Mouse (Mus musculus) thymus, postnatal 0 days (tissue): ENCODE measurements around the gene Atp6v0a4. TPM values are rescaled to one million over a fixed set of nuclear protein-coding genes. Genes with fewer than 3 reads are reported as not detected.

ENCODE experiments used
- DNase-seq: peaks from one replicate; pipeline ENCODE4 v3.0.0-alpha.2; 2015; ENCODE audit warnings: low spot score
- polyA plus RNA-seq: library from polyadenylated mRNA; unstranded; fragments of >200 nt; fragmentation: Nextera tagmentation; extraction: Ambion mirVana; gene quantifications from 2 replicates; pipeline ENCODE4 v1.2.1, GENCODE M21; 2015

Gene Atp6v0a4
- polyA plus RNA-seq, result 0.19 and 0.36 TPM in 2 replicates

DNA sequence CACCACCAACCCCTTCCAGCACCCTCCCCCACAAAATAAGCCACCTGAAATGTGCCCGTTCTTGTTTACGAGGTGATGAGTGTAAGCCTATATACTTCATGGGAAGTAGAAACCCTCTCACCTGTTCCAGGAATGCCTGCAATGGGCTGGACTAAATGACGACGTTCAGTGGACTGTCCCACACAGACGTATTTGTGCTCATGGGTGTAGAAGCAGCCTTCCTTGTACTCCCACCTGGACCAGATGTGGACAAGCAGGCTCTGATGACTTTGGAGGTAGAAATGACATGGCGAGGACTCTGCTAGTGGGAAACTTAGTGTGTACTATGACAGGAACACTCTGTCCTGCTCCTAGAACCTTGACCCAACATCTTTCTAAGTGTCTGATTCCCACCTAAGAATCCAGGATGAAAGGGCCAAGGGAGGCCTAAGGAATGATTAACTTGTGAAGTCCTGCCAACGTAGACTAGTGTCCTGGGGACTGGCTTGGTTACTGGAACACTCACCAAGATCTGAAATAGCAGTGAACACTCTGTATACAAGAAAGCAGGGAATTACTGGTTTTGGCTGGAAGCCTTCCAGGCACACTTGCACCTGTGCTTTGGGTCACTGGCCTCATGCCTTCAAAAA, at the start of gene Atp6v0a4:
Gene Atp6v0a4, minus strand, starts transcription at position 380 of the 629 bp plus-strand sequence.
- no peak for DNase-seq

DNA sequence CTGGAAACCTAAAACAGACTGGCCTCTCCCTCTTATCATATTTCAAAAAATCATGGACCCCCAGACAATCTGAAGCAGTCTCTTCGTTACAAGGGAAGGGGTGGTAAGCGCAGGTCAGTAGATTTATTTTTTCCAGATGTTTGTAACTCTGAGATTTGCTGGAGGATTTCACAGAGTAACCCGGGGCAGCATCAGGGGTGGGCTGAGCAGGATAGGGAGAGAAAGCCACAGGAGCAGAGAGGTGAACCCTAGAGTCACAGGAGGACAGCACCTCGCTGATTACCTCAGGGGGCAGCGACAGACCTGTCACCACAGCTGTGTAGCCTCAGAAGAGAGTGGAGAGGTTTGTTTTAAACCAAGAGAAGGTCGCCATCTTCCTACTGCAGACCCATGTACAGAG, 41.0 kb upstream of the Atp6v0a4 start:
- no peak for DNase-seq

DNA sequence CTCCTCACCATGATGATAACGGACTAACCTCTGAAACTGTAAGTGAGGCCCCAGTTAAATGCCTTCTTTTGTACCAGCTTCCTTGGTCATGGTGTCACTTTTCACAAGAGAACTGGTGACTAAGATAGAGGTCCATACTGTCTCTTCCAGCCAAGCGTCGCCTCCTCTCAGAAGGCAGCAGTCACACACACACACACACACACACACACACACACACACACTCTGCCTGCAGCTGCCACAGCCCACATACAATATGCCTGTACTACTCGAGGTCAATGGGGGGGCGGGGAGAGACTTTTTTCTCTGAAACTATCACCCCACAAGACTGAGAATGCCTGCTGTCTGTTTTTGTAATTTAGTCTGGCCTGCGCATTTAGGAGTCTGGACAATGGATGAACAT, 40.3 kb upstream of the Atp6v0a4 start:
- no peak for DNase-seq

DNA sequence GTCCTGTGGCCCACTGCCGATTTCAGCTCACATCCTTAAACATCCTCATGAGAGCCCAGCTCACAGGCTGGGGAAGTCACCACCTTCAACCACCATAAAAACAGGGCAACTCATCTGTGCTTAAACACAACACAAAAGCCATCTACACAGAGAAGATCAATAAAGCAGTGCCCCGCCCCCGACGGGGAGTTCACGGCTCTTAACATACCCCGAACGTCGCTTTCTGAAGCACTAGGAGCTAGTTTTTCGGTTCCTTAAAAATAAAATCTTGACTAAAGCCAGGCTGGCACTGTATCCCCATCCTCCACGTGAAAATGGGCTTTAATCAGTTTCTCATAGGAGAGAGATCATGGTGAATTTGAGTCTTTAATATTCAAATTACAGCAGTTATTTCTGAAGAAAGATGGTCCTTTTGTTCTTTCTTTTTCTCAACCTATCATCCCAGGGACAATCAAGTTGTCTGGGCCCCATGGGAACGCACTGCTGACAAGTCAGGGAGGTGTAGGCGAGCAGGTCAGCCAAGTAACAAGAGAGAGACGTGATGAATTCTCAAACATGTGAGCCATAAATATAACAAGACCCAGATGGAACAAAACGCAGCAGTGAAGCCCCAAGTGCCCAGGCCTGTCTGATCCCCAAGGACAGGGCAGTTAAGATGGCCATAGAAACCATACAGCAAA, 38.6 kb upstream of the Atp6v0a4 start:
- DNase-seq, result no peak

DNA sequence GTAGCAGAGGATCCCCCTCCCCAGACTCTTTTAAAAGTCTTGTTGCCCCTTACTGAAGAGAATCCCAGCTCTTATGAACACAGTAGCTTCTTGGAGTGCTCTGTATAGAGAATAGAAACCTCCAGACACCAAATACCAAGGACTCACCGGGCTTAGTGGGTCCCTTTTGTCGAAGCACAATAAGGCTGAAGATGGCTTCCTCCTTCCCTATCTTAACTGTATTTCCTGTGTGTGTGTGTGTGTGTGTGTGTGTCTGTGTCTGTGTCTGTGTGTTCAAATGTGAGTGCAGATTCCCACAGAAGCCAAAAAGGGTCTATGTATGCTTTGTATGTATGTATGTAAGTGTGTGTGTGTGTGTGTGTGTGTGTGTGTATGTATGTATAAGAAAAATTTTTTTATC, 36.2 kb upstream of the Atp6v0a4 start:
- no peak for DNase-seq

DNA sequence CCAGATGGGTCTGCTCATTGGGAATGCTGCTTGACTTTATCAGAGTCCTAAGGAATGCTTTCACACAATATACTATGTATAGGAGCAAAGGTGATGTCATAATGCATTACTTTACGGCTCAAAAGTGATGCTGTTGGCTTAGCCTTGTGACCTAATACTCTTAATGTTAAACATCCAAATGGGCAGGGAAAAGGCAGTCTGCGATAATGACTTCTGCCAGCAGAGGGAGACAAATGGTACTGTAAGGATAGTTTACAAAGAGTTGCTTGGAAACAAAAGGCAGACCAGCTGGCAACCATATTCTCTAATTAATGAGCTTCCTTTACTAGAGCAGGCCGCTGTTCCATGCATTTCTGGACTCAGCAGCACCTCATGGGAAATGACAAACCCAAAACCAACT, 35.7 kb upstream of the Atp6v0a4 start:
- peak; percentile 60 for DNase-seq

DNA sequence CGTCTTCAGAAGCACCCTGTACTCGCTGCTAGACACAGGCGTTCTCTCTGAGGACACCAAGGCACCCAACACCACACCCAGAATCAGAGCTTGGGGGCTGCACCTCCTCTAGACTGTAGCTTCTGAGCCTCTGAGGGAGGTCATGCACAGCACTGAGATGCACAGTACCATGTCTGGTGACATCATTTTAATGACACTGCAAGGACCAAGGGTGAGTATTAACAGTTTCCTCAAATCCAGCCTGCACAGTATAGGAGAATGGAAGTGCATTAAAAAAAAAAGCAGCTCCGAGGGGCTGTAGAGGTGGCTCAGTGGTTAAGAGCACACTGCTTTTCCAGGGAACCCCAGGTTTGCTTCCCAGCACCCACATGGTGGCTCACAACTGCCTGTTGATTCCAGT, 35.2 kb upstream of the Atp6v0a4 start:
- DNase-seq, result no peak

DNA sequence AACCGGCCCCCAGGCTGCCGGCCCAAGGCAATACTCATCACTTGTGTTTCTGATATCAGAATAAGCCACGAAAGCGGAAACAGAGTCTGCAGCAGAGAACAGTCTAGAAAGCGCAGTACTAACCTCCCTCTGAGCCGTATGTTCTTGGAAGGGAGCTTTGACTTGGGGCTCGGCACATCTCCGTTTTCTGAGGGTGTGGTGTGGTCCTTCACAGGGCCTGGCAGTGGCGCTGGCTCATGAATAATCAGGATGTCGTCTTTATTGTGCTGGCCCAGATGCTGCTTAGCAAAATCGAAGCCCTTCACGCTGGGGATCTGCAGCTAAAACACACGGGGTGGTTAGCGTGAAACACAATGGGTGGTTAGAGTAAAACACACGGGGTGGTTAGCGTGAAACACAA, 33.5 kb upstream of the Atp6v0a4 start:
- no peak for DNase-seq

DNA sequence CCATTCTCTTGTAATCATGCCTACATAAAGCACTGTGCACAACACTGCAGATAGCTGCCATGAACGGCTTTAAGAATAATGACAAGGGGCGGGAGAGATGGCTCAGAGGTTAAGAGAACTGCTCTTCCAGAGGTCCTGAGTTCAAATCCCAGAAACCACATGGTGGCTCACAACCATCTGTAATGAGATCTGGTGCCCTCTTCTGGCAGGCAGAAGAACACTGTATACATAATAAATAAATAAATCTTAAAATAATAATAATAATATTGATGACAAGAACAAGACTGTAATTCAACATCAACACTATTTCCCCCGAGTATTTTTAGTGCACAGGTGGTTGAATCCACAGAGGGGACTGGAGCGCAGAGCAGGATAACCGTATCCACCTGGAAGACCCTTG, 31.8 kb upstream of the Atp6v0a4 start:
- DNase-seq, result no peak

DNA sequence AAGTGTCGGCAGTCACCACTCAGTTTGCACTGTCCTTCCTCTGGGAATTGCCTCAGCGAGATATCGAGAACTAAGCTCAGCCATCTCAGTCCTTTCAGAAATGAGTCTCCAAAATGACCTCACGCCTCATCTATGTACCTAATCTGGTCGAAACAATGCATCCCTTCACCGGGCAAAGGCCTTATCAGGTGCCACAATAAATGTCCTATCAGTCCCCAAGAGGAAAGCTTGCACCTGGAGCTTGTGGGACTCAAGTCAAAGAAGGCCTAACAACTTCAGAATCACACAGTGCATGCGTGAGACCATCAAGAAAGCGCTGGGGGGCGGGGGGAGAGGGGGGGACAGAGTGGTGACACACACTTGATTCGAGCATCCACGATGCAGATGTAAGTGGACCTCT, 27.9 kb upstream of the Atp6v0a4 start:
- no peak for DNase-seq

DNA sequence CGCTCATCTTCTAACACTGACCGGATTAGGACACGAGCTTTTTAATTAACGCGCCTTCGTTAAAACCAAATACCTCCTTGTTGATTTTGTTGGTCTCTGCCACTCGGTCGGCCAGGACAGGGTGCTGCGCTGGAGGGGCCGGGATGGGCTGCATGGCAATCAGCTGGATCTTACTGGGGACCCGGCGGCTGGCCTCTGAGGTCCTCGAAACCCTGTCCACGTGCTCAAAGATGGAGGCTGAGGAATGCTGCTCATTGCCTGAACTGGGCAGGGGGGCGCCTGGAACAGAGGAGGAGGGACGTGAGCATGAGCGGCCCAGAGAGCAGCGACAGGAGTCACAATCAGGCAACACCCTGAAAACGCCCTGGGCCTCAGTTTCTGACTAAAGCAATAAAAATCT, 25.1 kb upstream of the Atp6v0a4 start:
- DNase-seq, result no peak

DNA sequence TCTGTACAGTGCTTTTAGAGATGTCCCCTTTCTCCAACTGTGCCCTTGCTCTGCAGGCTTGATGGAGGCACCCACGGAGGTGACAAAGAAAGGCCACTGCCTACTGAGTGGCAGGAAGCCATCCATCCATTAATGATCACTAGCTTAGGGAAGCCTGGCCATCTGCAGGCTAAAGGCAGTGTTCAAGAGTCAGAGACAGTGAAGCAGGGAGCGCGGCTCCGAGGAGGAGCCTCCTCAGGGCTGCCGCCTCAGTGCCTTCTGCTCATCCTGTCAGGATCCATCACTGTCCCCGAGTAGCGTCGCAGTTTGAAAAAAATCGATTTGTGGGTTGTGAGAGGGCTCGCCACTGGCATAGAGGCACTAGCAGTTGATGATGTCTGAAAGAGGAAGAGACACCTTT, 24.2 kb upstream of the Atp6v0a4 start:
- no peak for DNase-seq

DNA sequence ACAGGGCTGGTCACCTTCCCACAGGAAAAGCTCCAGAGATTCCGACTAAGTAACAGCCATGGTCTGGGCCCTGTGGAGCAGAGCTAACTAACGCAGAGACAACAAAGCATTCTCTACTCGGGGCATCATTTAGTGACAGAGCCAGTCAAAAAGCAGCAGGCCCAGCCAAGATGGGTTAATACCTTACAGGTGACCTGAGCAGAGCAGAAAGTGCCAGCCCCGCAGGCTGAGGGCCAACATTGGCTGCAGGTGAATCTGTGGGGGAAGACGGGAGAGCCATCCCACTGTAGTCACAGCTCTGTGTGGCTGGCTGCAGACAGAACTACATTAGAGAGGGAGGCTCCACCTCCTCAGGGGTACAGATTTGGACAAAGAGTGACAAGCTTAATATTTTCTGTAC, 22.9 kb upstream of the Atp6v0a4 start:
- no peak for DNase-seq

DNA sequence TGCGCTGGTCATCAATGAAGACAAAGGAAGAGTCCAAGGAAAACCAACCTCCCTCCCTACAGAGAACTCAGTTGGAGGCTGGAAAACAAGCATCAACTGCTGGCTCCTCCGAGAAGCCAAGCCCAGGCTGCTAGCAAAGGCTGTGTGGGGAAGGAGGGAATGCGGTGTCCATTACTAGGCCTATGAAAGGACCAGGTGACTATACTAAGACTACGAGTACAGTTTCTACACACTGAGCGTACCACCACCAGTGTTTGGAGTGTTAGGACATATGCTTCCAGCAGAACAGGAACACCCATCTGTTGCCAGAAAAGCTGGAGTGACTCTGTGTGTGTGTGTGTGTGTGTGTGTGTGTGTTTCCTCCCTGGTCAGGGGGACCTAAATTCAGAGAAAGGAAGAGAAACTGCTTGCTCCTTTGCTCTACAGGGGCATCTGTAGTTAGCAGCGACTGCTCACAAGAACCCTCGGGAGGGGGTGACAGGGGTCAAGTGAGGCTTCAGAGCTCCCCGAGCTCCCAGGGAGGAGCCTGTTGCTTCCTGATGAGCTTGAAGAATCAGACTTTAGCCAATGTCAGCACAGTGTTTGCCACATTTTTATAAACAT, 21.2 kb upstream of the Atp6v0a4 start:
- no peak for DNase-seq

DNA sequence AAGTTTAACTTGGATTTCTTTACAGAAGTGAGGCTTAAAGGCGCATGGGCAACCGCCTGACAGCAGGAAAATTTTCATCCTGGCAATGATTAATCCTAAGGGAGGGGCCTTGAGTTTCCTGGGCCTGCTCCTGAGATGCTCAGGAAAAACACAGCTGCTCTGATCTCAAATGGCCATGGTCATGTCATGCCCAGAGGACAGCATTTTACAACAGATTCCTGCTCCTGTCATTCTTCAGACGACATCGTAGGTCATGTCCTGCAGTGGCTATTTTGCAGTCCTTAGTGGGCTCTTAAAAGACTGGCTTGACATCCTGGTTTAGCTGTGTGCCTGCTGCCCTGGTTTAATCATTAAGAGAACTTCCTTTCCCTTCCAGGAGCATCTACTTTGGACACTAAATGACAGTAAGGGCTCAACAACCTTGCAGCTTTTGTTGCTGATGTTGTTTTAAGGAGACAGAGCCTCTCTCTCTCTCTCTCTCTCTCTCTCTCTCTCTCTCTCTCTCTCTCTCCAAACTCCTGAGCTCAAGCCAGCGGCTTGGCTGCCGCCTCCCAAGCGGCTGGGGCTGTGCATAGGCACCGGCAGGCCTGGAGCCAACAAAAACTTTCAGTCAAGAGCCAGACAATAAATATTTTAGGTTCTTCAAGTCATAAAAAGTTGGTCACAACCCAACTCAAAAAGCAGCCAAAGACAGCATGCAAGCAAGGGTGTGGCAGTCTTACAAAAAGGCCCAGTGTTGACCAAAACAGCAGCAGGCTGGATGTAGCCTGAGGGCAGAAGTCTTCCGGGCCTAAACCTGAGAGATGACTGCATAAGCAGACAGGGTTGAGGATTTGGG, 20.0 kb upstream of the Atp6v0a4 start:
- DNase-seq, result no peak

DNA sequence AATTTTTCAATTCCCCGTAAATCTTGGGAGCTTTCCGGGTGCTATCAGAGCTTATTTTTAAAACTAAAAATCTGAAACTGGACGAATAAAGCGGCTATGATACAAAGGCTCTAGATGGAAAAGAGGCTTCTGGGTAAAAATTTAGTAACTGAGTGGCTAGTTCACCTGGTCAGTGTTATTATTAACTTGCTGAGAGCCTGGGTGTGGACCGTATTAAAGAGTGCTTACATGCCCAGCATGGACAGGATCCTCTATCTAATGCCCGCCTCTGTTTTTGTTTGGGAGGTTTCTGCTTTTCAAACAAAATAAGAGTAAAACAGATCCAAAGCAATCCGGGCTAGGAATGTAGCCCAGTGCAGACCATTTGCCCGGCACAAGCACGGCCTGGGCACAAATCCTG, 16.0 kb upstream of the Atp6v0a4 start:
- DNase-seq, result no peak

DNA sequence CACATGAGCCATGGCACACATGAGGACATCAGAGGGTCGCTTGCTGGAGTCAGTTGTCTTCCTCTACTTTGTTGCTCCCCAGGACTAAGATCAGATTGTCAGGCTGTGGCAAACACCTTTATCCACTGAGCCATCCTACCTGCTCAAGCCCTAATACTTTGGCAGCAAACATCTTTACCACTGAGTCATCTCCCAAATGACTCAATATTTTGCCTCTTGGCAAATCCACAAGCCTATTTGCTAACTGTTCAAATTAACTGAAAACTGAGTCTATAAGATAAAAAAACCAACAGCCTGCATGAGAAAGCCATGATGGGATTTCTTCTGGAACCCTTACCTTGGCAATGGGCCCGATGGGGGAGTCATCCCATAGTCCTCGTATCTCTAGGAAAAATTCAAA, 14.7 kb upstream of the Atp6v0a4 start:
- DNase-seq, result no peak

DNA sequence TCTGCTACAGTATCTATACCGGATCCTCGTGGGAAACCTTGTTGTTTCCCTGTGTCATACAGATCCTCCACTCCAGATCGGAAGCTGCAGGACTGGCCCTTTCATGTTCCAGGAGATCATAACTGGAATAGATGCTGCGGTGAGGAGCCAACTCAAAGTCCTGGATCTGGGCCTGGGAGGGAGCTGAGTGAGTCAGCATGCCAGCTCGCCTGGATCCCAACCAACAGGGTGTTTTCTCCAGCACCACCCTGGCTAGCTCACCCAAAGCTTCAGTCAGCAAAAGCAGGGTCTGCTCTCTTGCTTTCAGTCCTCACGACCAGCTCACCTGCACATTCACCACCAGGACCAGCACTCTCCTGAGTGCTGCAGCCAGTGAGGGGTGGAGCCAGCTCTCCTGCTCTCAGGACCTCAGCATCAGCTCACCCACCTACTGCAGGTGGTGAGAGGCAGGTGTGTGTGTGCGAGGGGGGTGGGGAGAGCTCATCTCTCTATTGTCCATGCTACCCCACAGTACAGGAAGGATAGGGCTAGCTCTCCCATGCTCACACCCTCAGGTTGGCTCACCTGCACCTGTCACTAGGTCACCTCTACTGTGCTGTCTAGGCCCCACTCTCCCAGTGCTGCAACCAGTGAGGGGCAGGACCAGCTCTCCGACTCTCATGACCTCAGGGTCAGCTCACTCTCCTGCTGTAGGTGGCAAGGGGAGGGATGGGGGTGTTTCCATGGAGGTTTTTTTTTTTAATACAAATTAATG, 10.6 kb upstream of the Atp6v0a4 start:
- DNase-seq, result no peak

DNA sequence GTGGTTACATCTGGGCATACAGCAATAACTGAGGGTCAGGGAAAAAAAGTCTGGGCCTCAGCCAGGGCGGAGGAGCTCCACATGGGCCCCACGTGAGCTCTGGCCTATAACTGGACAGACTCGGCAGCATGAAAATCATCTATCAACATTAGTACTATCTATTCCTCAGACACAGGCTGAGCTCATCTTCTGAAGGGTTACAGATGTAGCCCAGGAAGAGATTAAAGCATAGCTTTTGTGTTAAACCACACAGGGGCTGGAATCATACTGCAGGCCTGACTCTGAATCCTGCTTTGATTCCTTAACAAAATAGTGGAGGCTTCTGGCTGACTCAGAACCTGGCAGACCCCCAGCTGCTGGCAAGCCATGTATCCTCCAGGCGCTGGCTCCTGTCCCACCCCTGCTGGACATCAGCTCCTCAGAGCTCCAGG, 7.4 kb upstream of the Atp6v0a4 start:
- DNase-seq, result no peak

DNA sequence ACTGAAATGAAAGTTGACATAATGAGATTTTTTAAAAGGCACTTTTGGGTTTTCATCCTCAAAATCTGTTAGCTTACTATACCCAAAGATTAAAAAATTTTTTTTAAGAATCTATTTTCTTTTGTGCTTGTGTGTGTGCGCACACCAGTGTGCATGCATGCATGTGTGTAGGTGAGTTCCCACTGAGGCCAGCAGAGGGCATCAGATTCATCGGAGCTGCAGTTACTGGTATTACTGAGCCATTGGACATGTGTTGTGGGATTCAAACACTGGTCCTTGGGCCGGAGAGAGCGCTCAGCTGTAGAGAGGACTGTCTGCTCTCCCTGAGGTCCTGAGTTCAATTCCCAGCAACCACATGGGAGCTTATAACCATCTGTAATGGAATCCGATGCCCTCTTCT, 5.5 kb upstream of the Atp6v0a4 start:
- DNase-seq, result no peak

DNA sequence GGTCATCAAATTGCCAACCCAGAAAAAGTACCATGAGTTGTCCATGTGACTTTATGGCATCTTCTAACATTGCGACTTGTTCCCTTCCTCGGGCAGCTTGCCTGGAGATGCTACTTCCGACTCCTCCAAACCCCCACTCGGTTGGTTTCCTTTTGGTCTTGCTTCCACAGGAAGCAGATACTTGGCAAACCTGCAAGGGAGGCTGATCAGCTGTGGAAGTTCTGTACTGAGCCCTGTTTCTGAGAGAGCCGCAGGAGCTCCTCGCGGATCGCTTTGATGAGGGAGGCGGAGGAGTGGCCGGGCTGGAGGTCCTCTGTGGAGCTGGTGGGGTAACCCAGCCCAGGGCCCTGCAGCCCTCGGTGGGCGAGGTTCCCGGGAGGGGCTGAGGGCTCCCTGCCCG, 3.7 kb upstream of the Atp6v0a4 start:
- DNase-seq, result no peak
